Mouse (Mus musculus) C2C12 (cell line): ENCODE measurements around the gene Olfr1373. TPM values are rescaled to one million over a fixed set of nuclear protein-coding genes. Genes with fewer than 3 reads are reported as not detected.

Source experiments
- H3K27me3 ChIP-seq: one replicate; pipeline ENCODE4 v1.6.1; 2011; ENCODE audit not compliant: control insufficient read depth, insufficient read depth, insufficient read length
- H3K36me3 ChIP-seq: one replicate; pipeline ENCODE4 v1.6.1; 2011; ENCODE audit not compliant: control insufficient read depth, insufficient read depth
- H3K4me3 ChIP-seq: one replicate; pipeline ENCODE4 v1.5.1; 2011; ENCODE audit warnings: mild to moderate bottlenecking, control low read depth; ENCODE audit not compliant: poor library complexity, insufficient read depth, severe bottlenecking
- H3K79me2 ChIP-seq: one replicate; pipeline ENCODE4 v1.6.1; 2011; ENCODE audit not compliant: control insufficient read depth, insufficient read depth
- H3K79me3 ChIP-seq: one replicate; pipeline ENCODE4 v1.6.1; 2011; ENCODE audit warnings: low read depth, control low read depth
- H3ac ChIP-seq: one replicate; pipeline ENCODE3; 2011; ENCODE audit warnings: low read depth; ENCODE audit not compliant: control insufficient read depth, insufficient read length
- CEBPB ChIP-seq: IDR thresholded peaks from one replicate; pipeline ENCODE4 v1.6.1; 2011; ENCODE audit warnings: low read depth, mild to moderate bottlenecking, control low read depth, moderate library complexity
- CTCF ChIP-seq: IDR thresholded peaks from one replicate; pipeline ENCODE4 v1.5.1; 2011; ENCODE audit not compliant: control insufficient read depth, insufficient read depth, insufficient read length
- FOSL1 ChIP-seq: IDR thresholded peaks from one replicate; pipeline ENCODE4 v1.8.0; 2011; ENCODE audit warnings: mild to moderate bottlenecking, low read length; ENCODE audit not compliant: poor library complexity, insufficient read depth, severe bottlenecking
- MAX ChIP-seq: IDR thresholded peaks from one replicate; pipeline ENCODE4 v1.6.1; 2011; ENCODE audit warnings: mild to moderate bottlenecking, control low read depth
- MYOD1 ChIP-seq: IDR thresholded peaks from one replicate; pipeline ENCODE4 v1.6.1; 2011; ENCODE audit warnings: low read depth; ENCODE audit not compliant: control insufficient read depth, insufficient read length
- MYOG ChIP-seq: IDR thresholded peaks from one replicate; pipeline ENCODE4 v1.6.1; 2011; ENCODE audit not compliant: control insufficient read depth, insufficient read length; ENCODE audit errors: extremely low read depth
- USF1 ChIP-seq: IDR thresholded peaks from one replicate; pipeline ENCODE4 v1.6.1; 2011; ENCODE audit warnings: low read depth, mild to moderate bottlenecking, control low read depth, moderate library complexity
- microRNA-seq: library from miRNA; unstranded; fragments of <30 nt; microRNA quantifications from one replicate; pipeline ENCODE4, GENCODE M21; 2019; ENCODE audit warnings: borderline microRNAs expressed
- polyA plus RNA-seq: library from polyadenylated mRNA; unstranded; fragments of >200 nt; fragmentation: generic; extraction: Trizol; gene quantifications from one replicate; pipeline ENCODE4 v1.2.1, GENCODE M21; 2012; ENCODE audit warnings: missing spikeins

The Olfr1373 gene
- polyA plus RNA-seq, 1 experiment = not detected

- Histone ChIP-seq H3K79me2 (peaks cover 62% of the 10 kb centered on the region), H3ac (peak overlapping the region; percentile 18), H3K27me3 (no peaks in the 10 kb centered on the region), H3K36me3 (peaks cover 26% of the 10 kb centered on the region), H3K79me3 (peaks cover 58% of the 10 kb centered on the region), H3K4me3 (peak overlapping the region; percentile 100)
- no peak for TF ChIP-seq CTCF
- no peak for TF ChIP-seq CEBPB
- TF ChIP-seq FOSL1 = peak; percentile 9
- TF ChIP-seq MYOD1 = no peak
- no peak for TF ChIP-seq MAX
These were observed 45.5 kb downstream of the Olfr1373 start for GRCm38 (mm10) chr11:52099771-52100219.

- Histone ChIP-seq H3K27me3 (no peaks in the 10 kb centered on the region), H3K79me3 (peaks cover 52% of the 10 kb centered on the region), H3ac (peak overlapping the region; percentile 87), H3K36me3 (peaks cover 26% of the 10 kb centered on the region), H3K4me3 (peak overlapping the region; percentile 100), H3K79me2 (peaks cover 56% of the 10 kb centered on the region)
- TF ChIP-seq CEBPB = no peak
These were observed 46.1 kb downstream of the Olfr1373 start for GRCm38 (mm10) chr11:52099031-52099761.

- Histone ChIP-seq H3K4me3 (peak within 1 kb of the TSS; percentile 100), H3K36me3 (peaks cover 26% of the 10 kb centered on the region), H3K79me2 (peaks cover 49% of the 10 kb centered on the region), H3ac (peak within 1 kb of the TSS; percentile 87), H3K27me3 (no peaks in the 10 kb centered on the region), H3K79me3 (peaks cover 45% of the 10 kb centered on the region)
- TF ChIP-seq MYOD1 (no peak), CEBPB (no peak), MAX (no peak), FOSL1 (no peak), MYOG (no peak), USF1 (no peak), CTCF (no peak)
These were observed 46.9 kb downstream of the Olfr1373 start, which contains the start of gene Ppp2ca for GRCm38 (mm10) chr11:52098398-52098946. Gene Ppp2ca, plus strand, starts transcription at chr11:52098681.

- Histone ChIP-seq H3K36me3 (peaks cover 25% of the 10 kb centered on the region), H3ac (no peak overlapping the region), H3K27me3 (no peaks in the 10 kb centered on the region), H3K79me3 (peaks cover 36% of the 10 kb centered on the region), H3K79me2 (peaks cover 40% of the 10 kb centered on the region), H3K4me3 (no peak overlapping the region)
- TF ChIP-seq USF1 (no peak), MYOD1 (no peak), MAX (no peak), FOSL1 (no peak), MYOG (no peak), CEBPB (no peak), CTCF (no peak)
These were observed 47.7 kb downstream of the Olfr1373 start for GRCm38 (mm10) chr11:52097596-52097995.

GRCm38 (mm10) chr11:52097016-52097415 is 48.3 kb downstream of the Olfr1373 start:
- Histone ChIP-seq H3K36me3 (peaks cover 19% of the 10 kb centered on the region), H3ac (no peak overlapping the region), H3K27me3 (no peaks in the 10 kb centered on the region), H3K79me3 (peaks cover 30% of the 10 kb centered on the region), H3K4me3 (no peak overlapping the region), H3K79me2 (peaks cover 34% of the 10 kb centered on the region)
- TF ChIP-seq MYOG (no peak), MYOD1 (no peak), CTCF (no peak), FOSL1 (no peak), CEBPB (no peak), MAX (no peak), USF1 (no peak)

Small RNAs within 50 kb of the gene (microRNA-seq; reads per million reads assigned to microRNA genes)
- gene Gm24157 (0.16 reads per million), gene Mir3061 (62.2 reads per million, percentile 71 among the genes with 10 or more reads in this experiment)

Other genes with a start within 250 kb of the Olfr1373 start
- 52.7 TPM for gene Cdkn2aipnl, start 177.9 kb downstream of the Olfr1373 start, polyA plus RNA-seq
- 49.4 TPM for gene Ube2b, start 144.8 kb downstream of the Olfr1373 start, polyA plus RNA-seq
- 1.7 TPM for gene Cdkl3, start 141.3 kb downstream of the Olfr1373 start, polyA plus RNA-seq
- 41.5 TPM for gene Ppp2ca, start 46.8 kb downstream of the Olfr1373 start, polyA plus RNA-seq
- not detected for gene Olfr1371, start 68.5 kb upstream of the Olfr1373 start, polyA plus RNA-seq
- 149 TPM for gene Skp1a, start 86.5 kb upstream of the Olfr1373 start, polyA plus RNA-seq
- 25.3 TPM for gene Tcf7, start 137.5 kb upstream of the Olfr1373 start, polyA plus RNA-seq
- gene Vdac1, start 215.3 kb upstream of the Olfr1373 start, polyA plus RNA-seq = 296 TPM